Mouse (Mus musculus) right cerebral cortex, postnatal 10 days (tissue): ENCODE data around the gene Olfr419.
A peak's percentile ranks its signal among the peaks of the same experiment; 100 is the strongest.

Experiments
- DNase-seq, 2 experiments: peaks; one replicate each; pipeline ENCODE4 v3.0.0; 2021; ENCODE audit warnings: low spot score in 2 of 2

Gene Olfr419

GRCm38 (mm10) chr1:174251961-174252360 lies at the start of gene Olfr419:
TSS of gene Olfr419 (minus strand) at chr1:174252061.
- no peak for DNase-seq

DNA sequence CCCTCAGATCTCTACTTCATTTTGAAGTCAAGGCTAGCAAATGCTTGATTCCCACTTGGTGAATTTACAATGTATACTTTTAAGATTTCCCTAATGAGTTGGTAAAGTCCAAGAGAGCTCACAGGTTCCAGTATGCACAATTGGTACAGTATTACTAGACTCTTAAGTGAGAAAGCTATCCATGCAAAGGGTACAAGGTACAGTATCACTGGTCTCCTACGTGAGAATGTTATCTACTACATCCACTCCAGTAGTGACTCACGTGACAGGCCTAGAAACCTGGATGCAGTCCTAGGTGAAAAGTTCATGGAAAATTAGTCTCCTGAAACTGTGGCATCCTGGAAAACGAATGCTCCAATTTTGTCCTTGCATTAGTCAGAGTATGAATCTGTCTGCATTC lies 18.8 kb upstream of the Olfr419 start:
- no peak for DNase-seq

- no peak for DNase-seq
Measured at GRCm38 (mm10) chr1:174269162-174269561, 17.3 kb upstream of the Olfr419 start.

- no peak for DNase-seq
Measured at GRCm38 (mm10) chr1:174267816-174268215, 16.0 kb upstream of the Olfr419 start.

GRCm38 (mm10) chr1:174250376-174250775 lies 1.5 kb downstream of the Olfr419 start:
- peak in 1 of 2 experiments; percentile 20 for DNase-seq

DNA sequence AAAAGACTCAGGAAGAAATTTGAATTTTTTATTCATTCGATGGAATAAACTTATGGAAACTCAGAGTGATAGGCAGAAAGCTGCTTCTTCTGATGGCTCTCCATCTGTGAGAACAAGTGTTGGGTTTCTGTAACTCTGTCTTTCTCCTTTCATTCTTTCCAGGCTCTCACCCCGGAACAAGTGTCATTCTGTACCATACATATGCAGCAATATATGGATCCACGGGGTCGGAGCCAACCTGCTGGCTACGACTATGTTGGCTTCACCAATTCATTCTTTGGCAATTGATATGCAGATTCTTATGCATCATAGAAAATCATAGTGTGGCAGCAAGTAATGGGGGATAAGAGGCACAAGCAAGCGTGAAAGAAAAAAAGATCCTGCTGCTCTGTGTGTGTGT lies 4.7 kb downstream of the Olfr419 start:
- DNase-seq = no peak

DNA sequence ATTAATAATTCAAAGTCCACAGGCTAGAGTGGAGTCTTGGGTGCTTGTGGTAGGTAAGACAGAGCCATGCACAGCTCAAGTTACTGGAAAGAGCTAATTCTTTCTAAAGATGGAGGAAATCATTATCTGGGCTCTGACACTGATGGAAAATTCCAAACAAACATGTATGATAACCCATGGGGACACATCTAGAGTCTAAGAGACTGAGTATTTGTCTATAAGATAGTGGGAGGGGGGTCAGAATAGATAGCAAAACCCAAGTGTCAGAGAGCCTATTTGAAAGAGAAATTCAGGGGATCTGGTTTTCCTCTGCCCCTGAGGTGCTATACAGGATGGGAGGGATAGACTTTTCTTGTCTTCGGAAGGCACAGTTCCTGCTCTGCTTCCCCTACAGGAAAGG lies 5.8 kb downstream of the Olfr419 start:
- DNase-seq = no peak

GRCm38 (mm10) chr1:174244621-174245020 lies 7.2 kb downstream of the Olfr419 start:
- DNase-seq = no peak

- no peak for DNase-seq
Measured at GRCm38 (mm10) chr1:174239916-174240315, 11.9 kb downstream of the Olfr419 start.

DNA sequence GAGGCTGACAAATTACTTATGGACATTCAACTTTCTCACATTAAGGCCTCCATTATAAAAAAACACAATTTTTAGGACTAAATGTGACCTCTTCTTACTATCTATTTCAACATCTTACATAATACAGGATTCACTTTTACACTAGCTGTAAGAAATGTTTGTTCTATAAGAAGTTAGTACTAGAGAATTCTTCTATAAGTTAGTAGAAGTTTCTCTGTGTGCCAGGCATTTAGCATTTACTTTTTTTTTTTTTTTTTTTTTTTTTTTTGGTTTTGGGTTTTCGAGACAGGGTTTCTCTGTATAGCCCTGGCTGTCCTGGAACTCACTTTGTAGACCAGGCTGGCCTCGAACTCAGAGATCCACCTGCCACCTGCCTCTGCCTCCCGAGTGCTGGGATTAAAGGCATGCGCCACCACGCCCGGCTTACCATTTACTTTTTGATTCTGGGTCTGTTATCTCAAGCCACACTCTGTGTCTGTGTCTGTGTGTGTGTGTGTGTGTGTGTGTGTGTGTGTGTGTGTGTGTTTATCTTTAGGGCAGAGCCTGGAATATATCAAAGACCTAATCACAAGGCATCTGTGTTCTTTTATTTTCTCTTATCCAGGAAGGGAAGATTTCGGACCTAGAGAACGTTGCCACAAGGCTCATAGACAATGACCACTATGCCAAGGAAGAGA lies 35.2 kb downstream of the Olfr419 start:
- DNase-seq = no peak

DNA sequence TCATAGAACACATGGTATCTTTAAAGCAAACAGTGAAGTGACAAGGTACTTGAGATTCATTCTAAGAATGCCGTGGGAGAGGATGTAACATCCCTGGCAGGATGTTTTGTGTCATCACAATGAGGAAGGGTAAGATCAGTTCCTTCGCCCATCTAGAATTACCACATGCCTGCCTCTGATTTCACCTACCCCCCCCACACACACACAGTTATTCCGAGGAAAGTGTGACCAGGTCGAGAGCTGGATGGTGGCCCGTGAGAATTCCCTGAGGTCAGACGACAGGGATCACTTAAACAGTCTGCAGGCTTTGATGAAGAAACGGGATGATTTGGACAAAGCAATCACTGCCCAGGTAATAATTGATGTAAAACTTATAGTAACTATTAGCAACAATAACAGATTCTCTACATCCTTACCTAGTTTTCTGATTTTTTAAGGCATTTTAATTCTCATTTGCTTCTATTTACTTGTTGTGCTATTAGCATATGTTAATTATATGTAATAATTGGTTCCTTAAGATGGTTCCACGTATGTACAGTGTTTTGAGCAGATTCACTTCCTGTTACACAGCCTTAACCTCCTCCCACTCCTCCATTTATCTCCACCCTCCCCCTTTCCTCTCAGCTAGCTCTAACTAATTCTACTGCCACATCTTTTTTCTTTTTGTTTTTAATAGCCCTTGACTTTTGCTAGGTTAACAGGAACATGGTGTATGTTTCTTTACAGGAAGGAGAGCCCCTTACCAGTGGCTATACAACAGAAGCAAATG lies 36.4 kb downstream of the Olfr419 start:
- no peak for DNase-seq

DNA sequence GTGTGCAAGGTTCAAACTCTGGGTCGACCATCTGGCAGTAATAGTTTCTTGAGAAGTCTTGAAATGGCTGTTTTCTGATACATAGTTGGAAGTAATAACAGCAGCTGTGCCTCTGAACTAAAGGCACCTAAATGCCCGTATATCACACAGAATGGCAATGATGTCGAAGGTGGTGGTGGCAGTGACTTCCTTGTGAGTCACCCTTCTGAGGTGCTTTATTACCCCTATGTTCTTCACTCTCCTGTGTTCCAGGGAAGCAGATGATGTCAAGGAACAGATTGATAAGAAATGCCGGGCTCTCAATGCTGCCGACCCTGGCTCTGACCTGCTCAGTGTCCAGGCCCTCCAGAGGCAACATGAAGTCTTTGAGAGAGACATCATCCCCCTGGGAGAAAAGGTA lies 39.6 kb downstream of the Olfr419 start:
- DNase-seq = no peak

GRCm38 (mm10) chr1:174204699-174205098 lies 47.2 kb downstream of the Olfr419 start:
- DNase-seq = no peak
